Mouse (Mus musculus): Measurements from ENCODE around the gene Rint1.

GRCm38 (mm10) chr5:23764557-23764956, 23.0 kb upstream of the Rint1 start:
- no peak for TF ChIP-seq GATA1 (IDR thresholded peaks at IDR 0.05; ENCODE audit: borderline replicate concordance, low read length)
- no peak for TF ChIP-seq FLI1 (IDR thresholded peaks at IDR 0.05; ENCODE audit: low read length)

All from megakaryocyte, embryonic 14.5 days (primary cell).